ENCODE assay signal across 8 mouse cellular contexts in the genomic region with DNA sequence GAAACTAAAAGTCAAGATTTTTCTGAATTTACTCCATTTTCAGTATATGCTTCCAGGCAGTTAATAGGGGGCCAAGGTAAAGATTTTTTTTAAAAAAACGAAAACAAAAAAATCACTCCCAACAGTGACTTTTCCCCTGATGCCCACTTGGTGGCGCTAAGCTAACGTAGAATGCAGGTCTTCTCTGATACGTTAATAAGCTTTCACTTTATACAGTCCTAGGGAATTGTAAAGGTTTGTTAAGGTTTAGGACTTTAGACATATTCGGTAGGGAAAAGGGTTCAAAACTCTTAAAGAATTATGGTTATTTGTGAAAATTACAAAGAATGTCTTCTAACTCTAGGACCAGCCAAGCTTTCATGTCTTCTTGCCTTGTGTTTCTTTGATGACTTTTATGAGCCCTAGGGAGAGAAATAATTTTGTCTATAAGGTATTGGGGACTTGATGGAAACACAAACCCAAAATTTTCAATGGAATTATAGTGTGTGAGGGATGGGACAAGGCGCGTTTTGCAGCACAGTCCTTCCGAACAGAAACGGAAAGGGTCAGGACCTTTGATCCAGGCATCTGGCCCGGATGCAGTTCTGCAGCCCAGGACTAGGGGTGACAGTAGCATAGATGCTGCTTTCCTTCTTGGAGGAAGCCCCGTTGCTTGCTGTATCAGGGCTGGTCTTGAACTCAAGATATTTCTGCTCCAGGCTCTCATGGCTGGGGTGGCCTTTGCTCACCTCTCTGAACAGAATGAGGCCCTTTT.
DNase-seq lines count a peak whose midpoint lies in the region; ATAC-seq and TF ChIP-seq lines count a peak whose summit lies in the region.

No protein-coding gene starts in this region.

- peak; percentile 6 to 34 for DNase-seq in cerebellum, adult 18-20 months
- DNase-seq in cerebellum, adult 9-11 months, result no peak
- peak; percentile 56 for DNase-seq in testis, postnatal 10 days (ENCODE audit: low spot score)
- no peak for DNase-seq in testis, postnatal 14 days (ENCODE audit: low spot score)
- no peak for DNase-seq in lung, adult 2 months
- DNase-seq in retina, postnatal 7 days (ENCODE audit: low read depth, low spot score), result peak; percentile 43

- no peak overlapping the region for H3K9ac ChIP-seq in forebrain, embryonic 12.5 days

- no peaks in the 10 kb centered on the region for H3K27me3 ChIP-seq in forebrain, embryonic 12.5 days

- no peak overlapping the region for H3K27ac ChIP-seq in forebrain, embryonic 12.5 days

- H3K9me3 ChIP-seq in forebrain, embryonic 12.5 days, result no peaks in the 10 kb centered on the region

- 31% methylated on average over 11 of the region's 11 CpGs for WGBS in forebrain, embryonic 12.5 days
- WGBS in lung, adult 2 months, result 36% methylated on average over 11 of the region's 11 CpGs

- no peak overlapping the region for H3K4me3 ChIP-seq in forebrain, embryonic 12.5 days (replicated peaks)
- H3K4me3 ChIP-seq in lung, adult 2 months (replicated peaks; ENCODE audit: extremely low read depth, low read depth, low read length), result no peak overlapping the region

- TF ChIP-seq CTCF in lung, adult 2 months (IDR thresholded peaks at IDR 0.05; ENCODE audit: insufficient read depth, low read length), result 0 out of 2 replicates have a peak, but pooled peaks have one; percentile 21

- no peaks in the 10 kb centered on the region for H3K36me3 ChIP-seq in forebrain, embryonic 12.5 days (replicated peaks)

- 0 out of 2 replicates have a peak, but pooled peaks have one; percentile 55 for ATAC-seq in forebrain, embryonic 12.5 days (ENCODE audit: low FRiP score)
- ATAC-seq in inflammation-experienced regulatory T-cells, adult 6 months, result peak; percentile 88

- no peak for TF ChIP-seq POLR2A in lung, adult 2 months (IDR thresholded peaks at IDR 0.05; ENCODE audit: borderline replicate concordance, extremely low read depth, low read depth, low read length)

- H3K4me2 ChIP-seq in forebrain, embryonic 12.5 days, result no peak overlapping the region

- no peaks in the 10 kb centered on the region for H3K4me1 ChIP-seq in forebrain, embryonic 12.5 days
- no peaks in the 10 kb centered on the region for H3K4me1 ChIP-seq in lung, adult 2 months (ENCODE audit: control insufficient read depth, insufficient read depth, low read length)

Comparison
In these comparisons a context has a peak if more than half of its experiments do, and no peak if none do; other contexts are left out.
1. DNase-seq: peak in cerebellum, adult 18-20 months (2 of 2), testis, postnatal 10 days (single experiment) and retina, postnatal 7 days (single experiment); none in cerebellum, adult 9-11 months (single experiment), testis, postnatal 14 days (single experiment) and lung, adult 2 months (single experiment).